ENCODE assay signal across 14 mouse cellular contexts in the genomic region with DNA sequence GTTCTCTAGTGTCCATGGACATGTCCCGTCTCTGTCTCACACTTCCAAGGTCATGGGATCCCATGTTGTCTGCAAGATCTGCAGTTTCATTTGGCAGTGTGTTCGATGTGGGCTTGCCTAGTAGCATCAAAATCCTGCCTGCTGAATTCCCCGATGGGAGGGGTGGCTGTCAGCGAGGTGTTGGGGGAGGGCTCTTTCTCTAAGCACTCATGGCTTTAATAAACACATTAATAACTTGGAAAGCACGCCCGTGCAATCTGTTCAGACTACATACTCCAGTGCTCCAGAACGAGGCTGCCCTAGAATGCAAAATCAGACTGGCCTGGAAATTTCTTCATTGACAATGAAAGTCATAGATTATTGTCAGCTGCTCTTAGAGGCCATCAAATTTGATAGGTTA. TPM values are rescaled to one million over a fixed set of nuclear protein-coding genes. Genes with fewer than 3 reads are reported as not detected.
DNase-seq lines count a peak whose midpoint lies in the region; ATAC-seq and TF ChIP-seq lines count a peak whose summit lies in the region.
"Had no signal": no experiment of that assay in that cellular context is flagged by ENCODE, and none has a peak within 500 bp of the region (broad histone marks: within the 10 kb centered on the region; RNA-seq: fewer than 3 reads in every experiment).

No protein-coding gene starts in this region.

- H3K27ac ChIP-seq in kidney, adult 2 months (ENCODE audit: insufficient read depth, low read depth, low read length): no peak overlapping the region
- H3K27ac ChIP-seq in kidney, embryonic 15.5 days: no peak overlapping the region
- no peak overlapping the region for H3K27ac ChIP-seq in neural tube, embryonic 13.5 days (replicated peaks)
- no peak overlapping the region for H3K27ac ChIP-seq in layer of hippocampus, adult 2 months
- no peak overlapping the region for H3K27ac ChIP-seq in heart, embryonic 10.5 days
- H3K27ac ChIP-seq: heart, embryonic 15.5 days; macrophage had no signal

- H3K27me3 ChIP-seq in kidney, adult 2 months (replicated peaks; ENCODE audit: control insufficient read depth, insufficient read depth, low read length): no peaks in the 10 kb centered on the region
- peaks cover 99% of the 10 kb centered on the region for H3K27me3 ChIP-seq in kidney, embryonic 15.5 days
- peaks cover 86% of the 10 kb centered on the region for H3K27me3 ChIP-seq in neural tube, embryonic 13.5 days
- peaks cover 100% of the 10 kb centered on the region for H3K27me3 ChIP-seq in heart, embryonic 10.5 days (ENCODE audit: insufficient read depth, poor library complexity, severe bottlenecking)

- H3K4me3 ChIP-seq in kidney, adult 2 months (ENCODE audit: insufficient read depth, low read depth, low read length): no peak overlapping the region
- no peak overlapping the region for H3K4me3 ChIP-seq in kidney, embryonic 15.5 days (replicated peaks)
- no peak overlapping the region for H3K4me3 ChIP-seq in neural tube, embryonic 13.5 days
- no peak overlapping the region for H3K4me3 ChIP-seq in layer of hippocampus, adult 2 months
- H3K4me3 ChIP-seq in heart, embryonic 10.5 days: no peak overlapping the region
- H3K4me3 ChIP-seq: heart, embryonic 15.5 days had no signal

- no peaks in the 10 kb centered on the region for H3K4me1 ChIP-seq in kidney, adult 2 months (ENCODE audit: control insufficient read depth, insufficient read depth, low read length)
- peaks cover 36% of the 10 kb centered on the region for H3K4me1 ChIP-seq in kidney, embryonic 15.5 days
- peaks cover 28% of the 10 kb centered on the region for H3K4me1 ChIP-seq in neural tube, embryonic 13.5 days (replicated peaks)
- H3K4me1 ChIP-seq in heart, embryonic 10.5 days: peaks cover 32% of the 10 kb centered on the region

- no peaks in the 10 kb centered on the region for H3K36me3 ChIP-seq in kidney, adult 2 months (ENCODE audit: control insufficient read depth, insufficient read depth, low read length)
- H3K36me3 ChIP-seq in kidney, embryonic 15.5 days: no peaks in the 10 kb centered on the region
- no peaks in the 10 kb centered on the region for H3K36me3 ChIP-seq in neural tube, embryonic 13.5 days
- H3K36me3 ChIP-seq in heart, embryonic 10.5 days: no peaks in the 10 kb centered on the region
- H3K36me3 ChIP-seq: heart, embryonic 15.5 days had no signal

- TF ChIP-seq POLR2A in kidney, adult 2 months (IDR thresholded peaks at IDR 0.05; ENCODE audit: low read depth, low read length): no peak

- no peaks in the 10 kb centered on the region for H3K9me3 ChIP-seq in kidney, embryonic 15.5 days (replicated peaks)
- H3K9me3 ChIP-seq in neural tube, embryonic 13.5 days: no peaks in the 10 kb centered on the region
- H3K9me3 ChIP-seq in heart, embryonic 10.5 days: no peaks in the 10 kb centered on the region
- H3K9me3 ChIP-seq: heart, embryonic 15.5 days had no signal

- no peak overlapping the region for H3K9ac ChIP-seq in kidney, embryonic 15.5 days
- peak overlapping the region; percentile 6; the same call in 1 of the 2 replicates for H3K9ac ChIP-seq in neural tube, embryonic 13.5 days
- H3K9ac ChIP-seq: heart, embryonic 15.5 days had no signal

- DNase-seq in kidney, adult 2 months: peak; percentile 47
- no peak for DNase-seq in neural tube, embryonic 10.5 days (ENCODE audit: extremely low spot score, low spot score)
- peak; percentile 60 to 81 for DNase-seq in layer of hippocampus, adult 2 months (ENCODE audit: low spot score in 2 of 2)
- no peak for DNase-seq in heart, postnatal 4 days
- DNase-seq in heart, embryonic 10.5 days (ENCODE audit: low spot score): no peak
- DNase-seq: gastrocnemius, postnatal 36 days; right cerebral cortex, postnatal 14 days had no signal

- no peak for TF ChIP-seq CTCF in kidney, adult 2 months (conservative IDR thresholded peaks at IDR 0.05; ENCODE audit: insufficient read depth, insufficient read length, low read depth, low read length)
- TF ChIP-seq CTCF in layer of hippocampus, adult 2 months (conservative IDR thresholded peaks at IDR 0.05): no peak

- WGBS in kidney, adult 2 months: 47% methylated on average over 7 of the region's 7 CpGs
- WGBS in kidney, embryonic 15.5 days: 55% methylated on average over 7 of the region's 7 CpGs
- WGBS in neural tube, embryonic 13.5 days: 51% methylated on average over 7 of the region's 7 CpGs
- 67% methylated on average over 7 of the region's 7 CpGs for WGBS in heart, embryonic 10.5 days

- ATAC-seq in kidney, embryonic 15.5 days (replicated peaks; ENCODE audit: low FRiP score): no peak
- no peak for ATAC-seq in neural tube, embryonic 13.5 days (ENCODE audit: low read depth)
- ATAC-seq: Patski had no signal

- no peak overlapping the region for H3K4me2 ChIP-seq in kidney, embryonic 15.5 days
- H3K4me2 ChIP-seq in neural tube, embryonic 13.5 days: no peak overlapping the region
- H3K4me2 ChIP-seq: heart, embryonic 15.5 days had no signal

RNA-seq across cellular contexts. Expression of gene Dusp15, which starts 4.4 kb away (rescaled TPM):
- 12.3 and 20.6 TPM in 2 replicates for polyA plus RNA-seq in kidney, adult 2 months (2012; rRNA removed)
- 3.0 and 3.1 TPM in 2 replicates for polyA plus RNA-seq in kidney, embryonic 15.5 days (2015; fragmentation: Nextera tagmentation; extraction: Ambion mirVana)
- 7.8 and 9.9 TPM in 2 replicates for polyA plus RNA-seq in neural tube, embryonic 13.5 days (2015; fragmentation: Nextera tagmentation; extraction: Ambion mirVana)
- 10 to 100 TPM in 1 of 2 experiments, 1 to 10 TPM in 1; 9.3 to 11.9 TPM for total RNA-seq in layer of hippocampus, adult 2 months (2021)
- under 1 TPM; 0.10 to 0.41 TPM for total RNA-seq in heart, postnatal 4 days (2021)
- polyA plus RNA-seq in heart, embryonic 10.5 days (2016; fragmentation: Nextera tagmentation; extraction: Ambion mirVana): 0.04 TPM in 2 replicates
- total RNA-seq: neutrophil, adult 5-6 weeks had no signal
- polyA plus RNA-seq: macrophage had no signal

RNA-seq across cellular contexts. Expression of gene Foxs1, which starts 14.1 kb away (rescaled TPM):
- 6.4 and 7.3 TPM in 2 replicates for polyA plus RNA-seq in kidney, adult 2 months (2012; rRNA removed)
- polyA plus RNA-seq in kidney, embryonic 15.5 days (2015; fragmentation: Nextera tagmentation; extraction: Ambion mirVana): 5.1 and 6.9 TPM in 2 replicates
- polyA plus RNA-seq in neural tube, embryonic 13.5 days (2015; fragmentation: Nextera tagmentation; extraction: Ambion mirVana): 3.5 and 3.6 TPM in 2 replicates
- total RNA-seq in layer of hippocampus, adult 2 months (2021): under 1 TPM; 0.37 to 0.84 TPM
- total RNA-seq in heart, postnatal 4 days (2021): 10 to 100 TPM in 1 of 2 experiments, 1 to 10 TPM in 1; 8.1 to 10.6 TPM
- polyA plus RNA-seq in heart, embryonic 10.5 days (2016; fragmentation: Nextera tagmentation; extraction: Ambion mirVana): 0.21 and 0.36 TPM in 2 replicates
- total RNA-seq: neutrophil, adult 5-6 weeks had no signal
- polyA plus RNA-seq: macrophage had no signal

RNA-seq across cellular contexts. Expression of gene Ttll9, which starts 15.2 kb away (rescaled TPM):
- 0.46 and 1.0 TPM in 2 replicates for polyA plus RNA-seq in kidney, adult 2 months (2012; rRNA removed)
- 1.1 and 1.6 TPM in 2 replicates for polyA plus RNA-seq in kidney, embryonic 15.5 days (2015; fragmentation: Nextera tagmentation; extraction: Ambion mirVana)
- polyA plus RNA-seq in neural tube, embryonic 13.5 days (2015; fragmentation: Nextera tagmentation; extraction: Ambion mirVana): 4.3 and 4.9 TPM in 2 replicates
- total RNA-seq in layer of hippocampus, adult 2 months (2021): 1 to 10 TPM in 1 of 2 experiments, under 1 TPM in 1; 0.79 to 1.5 TPM
- not detected for total RNA-seq in heart, postnatal 4 days (2021)
- polyA plus RNA-seq in heart, embryonic 10.5 days (2016; fragmentation: Nextera tagmentation; extraction: Ambion mirVana): 0.47 and 0.85 TPM in 2 replicates
- total RNA-seq: gastrocnemius, postnatal 36 days; neutrophil, adult 5-6 weeks had no signal
- polyA plus RNA-seq: macrophage had no signal

RNA-seq across cellular contexts. Expression of gene Mylk2, which starts 35.9 kb away (rescaled TPM):
- 0.07 and 1.1 TPM in 2 replicates for polyA plus RNA-seq in kidney, adult 2 months (2012; rRNA removed)
- 0.43 and 0.77 TPM in 2 replicates for polyA plus RNA-seq in kidney, embryonic 15.5 days (2015; fragmentation: Nextera tagmentation; extraction: Ambion mirVana)
- not detected in 2 replicates for polyA plus RNA-seq in neural tube, embryonic 13.5 days (2015; fragmentation: Nextera tagmentation; extraction: Ambion mirVana)
- total RNA-seq in layer of hippocampus, adult 2 months (2021): not detected
- under 1 TPM; 0.26 to 0.38 TPM for total RNA-seq in heart, postnatal 4 days (2021)
- 0.05 and 0.07 TPM in 2 replicates for polyA plus RNA-seq in heart, embryonic 10.5 days (2016; fragmentation: Nextera tagmentation; extraction: Ambion mirVana)
- total RNA-seq: adrenal gland, adult 18-20 months; neutrophil, adult 5-6 weeks had no signal
- polyA plus RNA-seq: macrophage had no signal

Comparison
In these comparisons a context has a peak if more than half of its experiments do, and no peak if none do; other contexts are left out.
1. DNase-seq: peak in kidney, adult 2 months (single experiment) and layer of hippocampus, adult 2 months (2 of 2); none in neural tube, embryonic 10.5 days (single experiment), heart, postnatal 4 days (single experiment) and heart, embryonic 10.5 days (single experiment).